Mouse (Mus musculus): ENCODE measurements at regions not wholly inside any gene's neighbourhood (a gene's known extent, or its start where the extent isn't known, plus 50 kb on each side); places are given as distances from the start of the nearest gene placed in this dataset.

DNA sequence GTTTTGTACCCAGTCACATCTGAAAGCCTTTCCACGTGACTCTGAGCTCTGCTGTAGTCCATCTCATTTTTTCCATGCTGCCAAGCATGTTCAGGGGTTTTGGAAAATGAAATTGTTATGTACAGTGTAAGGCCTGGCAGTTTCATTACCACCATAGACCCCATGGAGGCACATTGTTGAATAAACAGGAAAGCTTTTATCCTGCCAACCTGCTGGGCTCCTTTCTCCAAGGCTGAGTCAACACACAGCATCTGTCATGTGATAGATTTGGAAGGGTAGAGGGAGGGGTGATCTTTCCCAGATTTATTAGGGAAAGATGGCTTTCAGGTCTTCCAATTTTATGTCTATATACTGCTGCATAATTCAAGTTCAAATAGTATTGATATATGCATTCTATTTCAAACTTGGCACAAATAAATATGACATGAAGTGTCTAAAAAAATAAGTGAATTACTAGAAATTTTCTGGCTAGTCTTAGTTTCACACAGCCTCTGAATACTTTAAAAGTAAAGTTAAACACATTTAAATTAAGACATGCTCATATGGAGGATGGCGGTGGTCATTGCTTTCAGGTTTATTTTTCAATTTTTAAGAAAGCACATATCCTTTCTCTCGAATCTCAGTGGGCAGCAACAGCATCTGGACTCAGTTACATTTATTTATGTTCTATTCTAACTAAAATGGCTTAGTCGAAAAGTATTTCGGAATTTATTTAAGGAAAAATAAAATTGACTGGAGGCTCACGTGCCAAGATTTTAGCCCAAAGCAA is 942.1 kb upstream of the Flrt2 start:
- no peak for DNase-seq (ENCODE audit: low spot score in 2 of 2)

DNA sequence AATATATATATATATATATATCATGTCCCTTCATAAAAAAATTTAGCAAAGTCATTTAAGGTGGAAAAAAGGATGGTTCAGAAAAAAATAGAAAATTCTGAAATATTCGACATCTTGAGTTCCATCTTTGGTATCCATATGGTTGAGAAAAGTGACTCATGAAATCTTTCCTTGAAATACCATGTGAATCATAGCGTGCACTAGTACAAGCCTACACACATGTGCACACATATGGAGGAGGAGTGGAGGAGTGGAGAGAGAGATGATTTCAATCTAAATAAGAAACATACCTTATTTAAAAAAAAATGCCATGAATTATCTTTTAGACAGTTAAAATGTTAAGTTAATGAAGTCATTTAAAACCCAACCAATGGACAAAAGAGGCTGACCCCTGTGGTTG is 936.3 kb upstream of the Flrt2 start:
- DNase-seq (ENCODE audit: low spot score in 2 of 2), result no peak

GRCm38 (mm10) chr12:94795913-94796615 is 896.0 kb upstream of the Flrt2 start:
- no peak for DNase-seq (ENCODE audit: low spot score in 2 of 2)

DNA sequence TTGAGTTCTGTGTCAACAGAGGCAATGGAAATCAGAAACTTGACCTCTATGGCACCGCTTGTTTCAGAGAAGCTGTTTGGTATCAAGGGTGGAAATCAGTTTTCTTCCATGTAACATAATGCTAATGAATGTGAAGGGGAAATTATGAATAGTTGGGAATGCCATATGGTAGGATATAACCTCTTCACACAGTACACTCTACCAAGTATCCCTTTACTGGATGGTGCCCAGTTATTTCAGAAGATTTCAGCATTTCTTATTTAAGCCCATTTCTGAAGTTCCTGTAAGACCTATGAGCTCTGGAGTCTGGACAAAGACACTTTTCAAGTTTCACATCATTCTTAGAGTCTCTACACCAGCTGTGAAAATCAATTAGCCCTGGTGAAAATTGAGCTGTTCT is 887.3 kb upstream of the Flrt2 start:
- DNase-seq (ENCODE audit: low spot score in 2 of 2), result no peak

DNA sequence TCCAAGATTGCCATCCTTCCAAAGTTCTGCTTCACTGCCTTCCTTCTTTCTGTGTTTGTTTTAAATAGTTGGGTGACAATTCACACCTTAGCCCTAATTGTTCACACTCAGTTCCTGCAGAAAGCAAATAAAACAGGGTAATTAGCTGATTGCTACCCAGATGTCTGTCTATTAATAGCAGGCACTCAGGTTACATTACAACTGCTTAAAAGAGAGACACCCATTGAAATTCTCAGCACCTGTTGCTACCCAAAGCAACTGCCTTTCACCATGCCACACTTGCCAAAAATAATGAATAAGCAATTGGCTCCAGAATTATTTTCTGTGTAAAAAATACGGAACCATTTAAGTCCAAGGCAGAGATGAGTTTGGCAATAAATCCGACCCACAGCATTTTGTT is 860.6 kb upstream of the Flrt2 start:
- no peak for DNase-seq (ENCODE audit: low spot score in 2 of 2)

DNA sequence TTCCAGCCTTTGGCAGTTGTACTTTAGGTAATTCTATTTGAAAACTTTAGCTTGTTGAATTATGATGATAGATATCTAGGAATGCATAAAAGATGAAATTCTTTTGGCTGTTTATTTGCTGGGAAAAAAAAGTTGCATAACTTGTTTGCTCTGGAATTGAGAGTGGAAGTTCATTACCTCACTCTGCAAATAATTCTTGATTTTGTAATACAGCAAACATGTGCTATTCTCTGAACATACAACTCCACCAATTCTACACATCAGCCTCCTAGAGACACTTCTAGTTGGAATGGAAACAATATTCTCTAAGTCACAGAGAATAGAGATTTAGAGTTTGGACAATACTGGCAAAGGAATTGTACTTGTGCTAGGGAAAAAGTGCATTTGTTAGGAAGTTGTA is 829.3 kb upstream of the Flrt2 start:
- DNase-seq (ENCODE audit: low spot score in 2 of 2), result no peak

DNA sequence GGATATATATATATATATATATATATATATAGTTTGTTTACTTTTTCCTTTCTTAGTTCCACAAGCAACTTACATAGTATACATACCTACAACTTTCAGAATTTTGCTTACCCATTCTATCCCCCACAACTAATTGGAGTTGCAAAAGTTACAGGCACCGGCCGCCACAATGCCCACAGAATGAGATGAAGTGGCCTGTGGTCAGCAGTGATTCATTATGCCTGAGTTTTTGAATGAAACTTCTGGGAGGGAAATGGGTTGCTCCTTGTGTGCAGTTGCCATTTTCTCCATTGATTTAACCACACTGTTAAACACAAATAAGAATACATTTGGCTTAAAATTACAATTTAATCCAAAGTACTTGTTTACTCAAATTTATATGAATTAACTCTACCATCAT is 781.2 kb upstream of the Flrt2 start:
- DNase-seq (ENCODE audit: low spot score in 2 of 2), result no peak

GRCm38 (mm10) chr12:94943067-94943466 is 749.0 kb upstream of the Flrt2 start:
- no peak for DNase-seq (ENCODE audit: low spot score in 2 of 2)
